Mouse (Mus musculus) urinary bladder, postnatal 4 days (tissue): Measurements from ENCODE around the gene Thsd4.
"Not testable (repeated sequence)": the region's sequence is repeated elsewhere in the genome, so short reads cannot be mapped to it uniquely, and the experiment has no call there.

Source experiments
- DNase-seq, 2 experiments: peaks; one replicate each; pipeline ENCODE4 v3.0.0; 2021 to 2022; ENCODE audit warnings: low spot score in 2 of 2

Thsd4 gene

DNA sequence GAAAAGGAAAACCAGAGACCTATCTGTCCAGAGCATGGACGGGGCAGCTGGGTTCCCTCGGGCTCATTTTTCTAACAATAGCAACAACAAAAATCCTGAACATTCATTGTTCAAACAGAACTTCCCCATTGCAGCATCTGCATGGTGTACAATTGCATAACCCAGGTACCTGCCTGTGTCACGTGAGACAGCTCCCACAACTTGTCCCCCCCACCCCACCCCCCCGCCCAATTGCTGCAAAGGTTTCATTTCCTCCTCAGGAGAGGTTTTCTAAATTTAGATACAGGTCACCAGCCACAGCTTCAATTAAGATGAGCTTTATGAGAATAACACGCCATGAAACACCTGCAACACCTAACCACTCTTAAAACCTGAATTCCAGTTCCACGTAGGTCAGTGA, 303.4 kb downstream of the Thsd4 start:
- DNase-seq: no peak

DNA sequence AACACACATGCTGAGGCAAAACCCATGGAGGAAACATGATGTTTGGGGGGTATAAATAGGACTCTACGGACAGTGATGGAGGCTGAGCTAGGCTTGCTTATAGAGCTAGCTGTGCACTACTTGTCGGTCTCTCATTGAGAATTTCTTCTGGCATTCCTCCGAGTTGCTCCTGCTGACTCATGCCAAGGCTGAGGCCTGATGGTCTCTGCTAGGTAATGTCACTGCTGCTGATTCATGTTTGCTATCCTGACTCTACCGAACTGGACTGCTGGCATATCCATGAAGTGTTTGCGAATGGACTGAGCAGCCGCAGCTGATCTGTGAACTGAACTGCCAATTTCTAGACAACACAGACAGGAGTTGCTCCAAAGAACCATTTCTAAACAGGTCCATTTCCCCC, 305.8 kb downstream of the Thsd4 start:
- DNase-seq: no peak

DNA sequence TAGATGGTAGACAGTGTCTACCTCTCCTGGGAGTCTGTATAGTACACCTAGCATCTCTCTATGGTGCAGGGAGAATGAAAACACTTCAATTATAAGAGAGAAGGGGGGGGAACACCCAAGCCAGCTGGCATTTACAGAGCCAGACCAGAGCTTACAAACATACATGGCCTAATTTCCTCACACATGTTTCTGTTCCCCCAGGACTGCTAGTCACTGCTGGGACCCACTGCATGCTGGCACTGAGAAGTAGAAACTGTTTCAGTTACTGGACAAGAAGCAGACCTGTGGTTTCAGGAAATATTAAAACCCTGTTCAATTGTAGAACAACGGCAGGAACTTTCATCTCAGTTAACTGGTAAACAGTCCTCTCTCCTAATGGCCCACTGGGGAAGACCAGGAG, 308.7 kb downstream of the Thsd4 start:
- DNase-seq: no peak

DNA sequence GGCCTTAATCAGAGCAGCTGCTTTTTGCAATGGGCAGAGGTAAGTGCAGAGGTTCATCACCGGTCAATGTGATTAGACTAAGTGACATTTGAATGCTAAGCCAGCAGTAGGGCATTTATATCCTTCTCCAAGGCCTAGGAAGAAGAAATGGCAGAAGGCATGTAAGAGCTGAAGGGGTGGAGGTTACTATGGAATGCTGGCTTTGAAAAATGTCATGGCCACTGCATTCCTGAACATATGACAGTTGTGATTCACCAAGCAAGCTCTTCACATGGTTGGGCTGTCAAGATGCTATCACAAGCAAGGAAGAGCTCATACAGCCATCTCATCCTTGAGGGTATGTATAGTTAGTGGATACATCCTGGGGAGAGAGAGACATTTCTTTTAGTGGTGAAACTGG, 313.0 kb downstream of the Thsd4 start:
- DNase-seq: no peak

DNA sequence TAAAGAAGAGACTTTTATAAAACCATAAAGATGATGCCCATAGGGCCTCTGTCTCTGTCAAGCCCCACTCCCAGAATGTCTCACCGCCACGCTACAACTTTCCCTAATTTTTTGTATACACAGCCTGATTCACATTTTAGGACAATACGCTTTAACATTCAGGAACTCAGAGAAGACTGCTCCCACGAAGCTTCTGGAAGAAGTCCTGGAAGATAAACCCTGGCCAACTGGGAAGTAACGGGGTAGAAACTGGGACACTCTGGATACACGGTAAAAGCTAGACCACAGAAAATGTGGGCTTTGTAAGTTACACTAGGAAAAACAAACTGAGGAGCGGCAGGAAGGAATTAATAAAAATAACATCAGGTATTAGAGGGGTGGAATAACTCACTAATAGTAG, 318.7 kb downstream of the Thsd4 start:
- no peak for DNase-seq

DNA sequence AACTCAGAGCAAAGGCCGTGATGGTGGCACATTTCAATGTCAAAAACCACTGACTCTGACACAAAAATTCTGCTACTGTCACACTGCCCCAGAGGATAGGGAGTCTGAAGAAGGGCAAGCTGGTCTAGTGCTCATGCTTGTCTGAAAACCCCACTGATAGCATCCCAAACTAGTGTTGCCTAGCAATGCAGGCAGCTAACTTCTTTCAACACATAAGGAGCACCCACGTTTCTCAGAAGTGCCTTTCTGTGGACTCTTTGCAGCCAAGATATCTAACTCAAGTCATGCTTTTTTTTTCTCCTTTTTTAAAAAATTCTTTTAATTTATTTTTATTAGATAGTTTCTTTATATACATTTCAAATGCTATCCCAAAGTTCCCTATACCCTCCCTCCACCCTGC, 321.4 kb downstream of the Thsd4 start:
- no peak for DNase-seq

DNA sequence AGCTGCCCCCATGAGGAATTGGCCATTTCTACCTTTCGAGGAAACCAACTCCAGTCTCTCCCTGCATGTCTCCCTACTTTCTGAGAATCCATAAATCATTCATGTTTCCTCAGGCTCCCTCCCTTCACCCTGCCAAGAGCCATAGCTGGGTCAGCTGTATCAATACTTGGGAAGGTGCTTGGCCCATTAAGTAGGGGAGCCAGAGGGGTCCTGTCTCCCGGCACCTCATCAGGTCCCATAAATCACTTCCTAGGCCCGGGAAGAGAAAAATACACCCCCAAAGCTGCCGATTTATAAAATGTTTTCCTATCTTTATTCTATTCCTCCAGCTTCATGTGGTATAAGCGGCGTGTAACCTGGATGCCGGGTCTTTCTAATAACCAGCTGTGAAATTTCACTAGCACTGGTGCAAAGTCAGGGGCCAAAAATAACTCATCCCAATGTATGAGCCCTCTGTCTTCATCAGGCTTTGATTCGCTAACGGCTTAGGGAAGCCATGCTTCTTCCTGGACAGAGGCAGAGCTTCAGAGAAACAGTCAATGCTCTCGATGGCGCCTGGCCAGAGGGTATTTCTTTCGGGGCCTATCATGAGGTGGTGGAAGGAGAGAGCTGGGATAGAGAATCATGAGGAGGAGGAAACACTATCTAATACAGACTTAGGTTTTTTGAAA, 323.2 kb downstream of the Thsd4 start:
- DNase-seq: no peak

DNA sequence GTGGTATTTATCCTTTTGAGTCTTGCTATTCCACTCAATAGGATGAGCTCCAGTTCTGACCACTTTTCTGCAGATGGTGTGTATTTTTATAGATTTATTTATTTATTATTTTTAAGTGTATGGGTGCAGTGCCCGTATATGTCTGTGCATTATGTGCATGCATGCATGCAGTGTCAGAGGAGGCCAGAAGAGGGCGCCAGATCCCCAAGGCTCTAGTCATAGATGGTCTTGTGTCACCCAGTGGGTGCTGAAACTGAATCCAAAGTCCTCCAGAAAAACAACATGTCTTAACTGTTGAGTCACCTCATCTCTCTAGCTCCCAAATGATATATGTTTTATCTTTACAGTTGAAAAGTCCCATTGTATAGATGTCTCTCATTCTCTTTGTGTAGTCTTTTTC, 326.3 kb downstream of the Thsd4 start:
- no peak for DNase-seq

DNA sequence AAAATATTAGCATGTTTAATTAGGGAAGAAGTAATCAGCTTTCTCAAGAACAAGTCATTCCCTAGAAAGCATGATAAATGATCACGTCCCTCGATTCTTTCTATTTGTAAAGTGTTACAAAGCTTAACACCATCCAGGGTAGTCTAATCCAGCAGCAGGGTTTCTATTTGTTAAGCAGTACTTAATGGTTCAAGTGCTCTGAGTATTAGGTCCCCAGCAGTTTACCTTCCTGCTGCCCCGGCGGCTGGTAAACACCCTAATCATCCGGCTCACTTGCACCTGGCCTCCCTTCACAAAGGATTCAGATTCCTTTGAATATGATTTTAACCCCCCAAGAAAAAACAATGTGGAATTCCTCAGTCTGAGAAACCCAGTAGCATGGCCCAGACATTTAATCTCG, 326.9 kb downstream of the Thsd4 start:
- no peak for DNase-seq

DNA sequence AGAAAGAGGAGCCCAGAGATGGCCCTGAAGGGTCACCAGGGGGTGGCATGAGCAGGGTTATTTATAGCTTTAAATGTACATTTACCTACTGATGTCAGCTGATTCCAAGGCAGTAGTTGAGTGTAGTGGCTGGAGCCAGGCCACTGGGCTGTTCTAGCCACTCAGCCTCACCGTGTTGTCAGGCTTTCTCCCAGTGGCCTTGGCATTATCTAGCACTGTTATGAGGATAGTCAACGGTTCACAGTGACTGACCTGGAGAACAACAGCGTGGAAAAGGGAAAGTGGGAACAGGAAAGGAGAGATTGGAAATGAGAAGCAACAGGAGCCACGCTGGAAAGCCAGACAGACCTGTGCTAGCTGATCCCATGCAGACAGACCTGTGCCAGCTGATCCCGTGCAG, 329.5 kb downstream of the Thsd4 start:
- DNase-seq: no peak

DNA sequence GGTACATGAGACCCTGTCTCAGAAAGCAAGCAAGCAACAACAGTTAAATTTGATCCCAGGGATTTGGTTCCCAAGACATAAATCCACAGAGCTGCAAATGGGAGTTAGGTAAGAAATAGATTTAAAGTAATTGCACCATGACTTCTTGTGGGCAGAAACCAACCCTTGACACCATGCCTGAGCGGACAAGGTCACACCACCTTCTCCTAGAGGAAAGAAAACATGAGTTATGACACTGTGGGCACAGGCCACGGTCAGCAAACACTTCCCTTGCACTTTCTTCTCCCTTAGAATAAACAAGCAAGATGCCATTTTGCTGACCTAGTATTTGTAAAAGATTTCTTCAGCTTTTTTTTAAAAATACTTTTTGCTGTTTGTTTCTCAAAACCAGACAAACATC, 334.4 kb downstream of the Thsd4 start:
- DNase-seq: no peak

DNA sequence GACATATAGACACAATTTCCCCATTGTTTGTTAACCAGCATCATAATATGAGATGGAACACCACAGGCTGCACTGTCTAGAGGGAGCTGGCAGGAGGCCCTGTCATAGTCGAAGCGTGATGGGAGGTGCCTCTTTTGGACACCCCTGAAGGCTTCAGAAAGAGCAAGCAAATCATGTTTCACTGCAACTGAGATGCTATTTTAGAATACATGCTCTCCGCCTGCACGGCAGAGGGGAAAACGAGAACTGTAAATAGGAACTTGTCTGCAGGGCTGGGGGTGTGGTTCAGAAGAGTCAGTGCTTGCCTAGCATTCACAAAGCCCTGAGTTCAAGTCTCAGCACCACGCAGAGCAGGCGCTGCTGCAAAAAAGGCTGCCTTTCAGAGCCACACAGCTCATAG, 334.9 kb downstream of the Thsd4 start:
- no peak for DNase-seq

DNA sequence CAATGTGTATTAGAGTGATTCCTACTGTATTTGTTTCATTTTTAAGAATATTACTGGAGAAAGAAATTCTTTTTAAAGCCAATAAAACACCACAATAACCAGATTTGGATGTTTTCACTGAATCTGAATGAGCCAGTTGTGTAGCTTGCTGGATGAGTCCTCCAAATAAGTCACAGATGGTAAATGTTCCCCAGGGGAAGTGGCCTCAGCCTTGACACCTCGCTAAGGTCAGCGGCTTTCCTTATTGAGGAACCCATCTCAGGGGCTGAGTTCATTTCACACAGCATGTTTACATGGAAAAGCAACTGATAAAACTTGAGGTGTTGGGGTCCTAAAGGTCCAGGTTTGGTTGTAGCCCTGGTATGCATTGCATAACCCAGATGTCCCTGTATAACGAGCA, 337.8 kb downstream of the Thsd4 start:
- DNase-seq: no peak

DNA sequence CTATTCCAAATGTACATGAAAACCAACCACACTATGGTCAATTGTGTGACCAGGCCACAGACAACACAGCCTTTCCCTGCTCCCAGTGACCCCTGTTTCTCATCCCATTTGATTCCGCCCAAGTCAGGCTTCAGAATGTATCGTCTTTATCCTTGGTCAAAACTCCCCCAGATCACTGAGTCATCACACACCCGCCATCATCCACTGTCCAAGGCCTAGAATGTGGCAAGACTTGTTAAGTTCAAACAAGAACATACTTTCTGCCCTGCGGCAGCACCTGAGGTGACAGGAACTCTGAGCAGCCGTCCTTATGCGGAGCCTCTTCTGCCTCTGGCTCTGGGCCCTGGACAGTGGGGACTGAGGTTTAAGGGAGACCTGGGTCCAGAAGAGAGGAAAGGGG, 339.5 kb downstream of the Thsd4 start:
- no peak for DNase-seq

DNA sequence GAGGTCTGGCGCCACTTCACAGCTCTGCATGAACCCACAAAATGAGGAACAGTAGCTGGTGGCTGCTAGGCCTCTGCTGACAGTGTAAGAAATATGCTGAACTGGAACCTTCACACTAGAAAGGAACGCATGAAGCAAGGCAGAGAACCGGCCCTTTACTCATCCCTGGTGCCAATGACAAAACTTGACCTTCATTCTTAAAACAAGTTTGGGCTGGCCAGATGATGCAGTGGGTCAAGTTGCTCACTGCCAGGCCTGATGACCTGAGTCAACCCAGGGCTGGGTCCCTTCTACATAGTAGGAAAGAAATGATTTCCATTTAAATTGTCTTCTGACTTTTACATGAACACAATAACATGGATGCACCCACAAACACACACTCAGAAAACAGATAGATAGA, 340.9 kb downstream of the Thsd4 start:
- DNase-seq: no peak

DNA sequence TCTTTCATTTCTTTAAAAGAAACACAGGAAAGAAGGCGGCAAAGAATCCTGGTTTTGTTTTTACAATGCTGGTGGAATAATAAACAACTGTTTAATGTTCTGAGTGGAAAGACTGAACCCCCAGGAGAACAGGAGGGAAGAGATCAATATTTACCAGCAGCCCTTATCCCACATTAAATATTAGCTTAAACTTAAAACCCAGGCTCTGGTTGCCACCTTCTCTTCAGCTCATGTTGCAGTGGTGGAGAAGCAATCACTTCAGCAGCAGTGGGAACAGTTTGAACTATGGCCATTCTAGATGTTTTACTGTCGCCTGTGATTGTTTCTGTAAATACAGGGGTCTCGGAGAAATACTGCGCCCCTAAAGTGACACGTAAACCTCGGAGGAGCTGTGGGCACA, 341.7 kb downstream of the Thsd4 start:
- no peak for DNase-seq

DNA sequence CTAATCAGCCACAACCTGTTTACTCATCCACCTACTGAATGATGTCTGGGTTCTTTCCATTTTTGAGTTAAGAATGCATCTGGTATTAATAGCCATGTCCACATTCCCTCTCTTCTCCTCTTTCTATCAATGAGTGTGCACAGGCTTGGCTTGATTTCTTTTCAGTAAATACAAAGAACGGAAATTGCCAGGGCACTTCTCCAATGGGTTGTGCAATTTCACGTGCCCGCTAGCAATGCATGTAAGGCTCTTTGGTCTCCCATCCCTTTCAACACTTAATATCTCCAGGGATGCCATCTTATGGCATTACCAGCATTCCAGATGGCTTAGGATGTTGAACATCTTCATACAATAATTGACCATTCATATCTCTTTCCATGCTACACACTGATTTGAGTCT, 345.5 kb downstream of the Thsd4 start:
- no peak for DNase-seq

DNA sequence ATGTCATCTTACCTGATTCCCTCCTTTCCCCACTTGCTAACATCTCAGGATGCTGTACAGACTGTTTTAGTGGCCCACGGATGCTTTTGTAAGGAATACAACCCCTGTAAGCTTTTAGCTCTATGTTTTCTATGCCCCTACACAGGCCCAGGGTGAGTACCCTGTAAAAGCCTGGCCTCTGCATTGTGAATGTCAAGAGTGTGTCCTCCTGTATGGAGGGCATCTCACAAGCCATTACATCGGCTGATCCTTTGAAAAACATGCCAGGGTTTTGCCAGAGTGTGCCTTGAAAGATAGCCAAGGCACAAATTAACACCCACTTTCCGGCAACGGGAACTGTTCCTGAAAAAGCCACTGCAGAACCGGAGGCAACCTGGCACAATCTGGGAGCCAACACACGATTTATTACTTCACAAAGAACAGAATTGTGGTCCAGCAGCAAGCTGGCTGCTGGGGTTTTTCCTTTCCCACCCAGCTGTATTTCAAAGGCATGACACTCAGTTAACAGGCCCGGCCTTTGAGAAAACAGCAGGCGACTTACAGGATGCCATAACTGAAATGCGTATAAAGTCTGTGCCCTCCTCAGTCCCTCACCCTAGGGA, 349.3 kb downstream of the Thsd4 start:
- not testable (repeated sequence) for DNase-seq

DNA sequence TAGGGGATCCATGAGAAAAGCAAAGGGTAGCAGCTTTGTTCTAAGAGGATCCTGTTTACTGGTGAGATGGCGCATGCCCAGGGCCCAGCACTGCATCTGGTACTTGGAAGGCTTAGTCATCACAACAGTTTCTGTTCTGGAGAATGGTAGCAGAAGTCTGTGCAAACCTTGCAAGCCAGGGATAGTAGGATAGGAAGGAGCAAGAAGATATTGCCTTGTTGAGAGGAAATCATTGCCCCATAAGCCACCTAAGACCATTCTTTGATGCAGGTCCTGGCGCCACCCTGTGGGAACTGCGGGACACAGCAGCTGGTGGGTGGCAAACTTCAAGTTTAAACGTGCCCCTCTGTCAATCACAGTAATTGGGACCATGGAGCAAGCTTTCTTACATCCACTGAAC, 354.9 kb downstream of the Thsd4 start:
- no peak for DNase-seq

DNA sequence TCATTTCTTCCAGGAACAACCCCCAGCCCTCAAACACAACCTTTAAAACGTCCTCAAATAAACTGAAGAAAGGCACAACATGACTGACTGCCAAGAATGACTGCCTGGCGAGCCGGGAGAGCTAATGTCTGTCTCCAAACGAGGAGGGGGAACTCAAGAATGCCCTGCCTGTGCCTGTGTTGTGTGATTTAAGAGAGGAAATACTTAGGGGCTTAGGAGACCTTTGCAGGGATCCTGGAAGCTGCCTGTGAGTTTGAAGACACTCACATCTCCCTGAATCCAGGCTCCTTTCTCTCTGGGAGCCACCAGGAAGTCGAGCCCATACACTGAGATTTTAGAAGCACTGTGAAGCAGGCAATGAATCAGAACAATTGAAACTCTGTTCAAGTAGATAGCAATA, 361.0 kb downstream of the Thsd4 start:
- DNase-seq: no peak

DNA sequence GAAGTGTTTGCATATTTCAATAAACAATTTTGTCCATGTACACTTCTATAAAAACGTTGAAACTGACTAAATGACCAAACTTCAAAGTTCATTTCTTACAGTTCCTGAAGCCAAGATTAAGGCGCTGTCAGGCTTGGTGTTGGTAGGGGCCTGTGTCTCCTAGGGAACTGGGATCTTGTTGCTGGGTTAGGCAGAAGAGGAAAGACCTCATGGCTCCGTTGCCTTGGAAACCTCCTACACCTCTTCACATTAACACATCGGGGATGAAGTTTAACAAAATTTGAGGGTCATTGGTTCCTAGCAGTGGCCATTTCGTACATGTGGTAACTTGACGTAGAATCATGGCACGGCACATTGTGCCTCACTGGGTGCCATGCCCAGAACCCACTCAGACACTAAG, 361.7 kb downstream of the Thsd4 start:
- no peak for DNase-seq

DNA sequence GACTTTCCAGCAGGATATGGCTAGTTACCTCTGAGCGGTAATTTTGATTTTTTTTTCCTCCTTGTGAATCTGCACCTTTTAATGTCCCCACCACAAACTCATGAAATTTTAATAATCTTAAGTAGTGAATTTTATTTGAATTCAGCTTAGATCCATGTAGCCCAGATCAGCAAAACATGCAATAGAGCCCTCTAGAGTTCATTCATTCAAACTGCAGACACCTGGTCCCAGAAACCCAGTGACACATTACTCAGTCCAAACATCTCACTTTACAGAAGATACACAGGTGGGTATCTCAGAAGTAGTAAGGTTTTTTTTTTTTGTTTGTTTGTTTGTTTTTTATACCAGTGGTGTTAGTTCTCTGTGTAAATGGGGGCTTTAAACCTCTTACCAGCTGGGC, 368.9 kb downstream of the Thsd4 start:
- DNase-seq: no peak

DNA sequence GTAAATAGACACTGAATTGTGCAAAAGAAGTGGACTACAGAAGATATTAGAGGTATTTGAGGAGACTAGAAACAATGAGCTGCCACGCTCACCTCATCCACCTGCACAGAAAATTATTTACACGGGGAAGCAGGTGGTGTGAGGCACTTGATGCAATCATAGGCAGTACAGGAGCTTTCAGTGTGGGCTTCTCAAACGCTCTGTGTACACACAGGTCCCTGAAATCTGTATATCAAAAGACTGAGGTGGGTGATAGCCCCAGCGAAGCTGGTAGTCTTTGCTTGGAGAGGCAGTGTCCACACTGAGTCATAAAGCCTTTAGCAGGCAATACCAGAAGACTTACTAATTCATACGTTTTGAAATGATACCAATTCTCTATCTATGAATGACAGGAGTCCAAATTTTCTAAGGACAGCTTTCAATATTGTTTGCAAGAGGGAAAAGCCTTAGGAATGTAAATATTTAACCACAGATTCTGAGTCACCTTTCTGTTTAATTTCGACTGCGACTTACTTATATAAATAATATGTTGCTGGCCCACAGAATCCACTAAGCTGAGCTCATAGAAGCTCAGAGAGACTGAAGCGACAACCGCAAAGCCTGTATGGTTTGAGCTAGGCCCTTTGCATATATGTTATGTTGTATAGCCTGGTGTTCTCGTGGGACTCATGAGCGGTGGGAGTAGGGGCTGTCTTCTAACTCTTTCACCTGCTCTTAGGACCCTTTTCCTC, 369.8 kb downstream of the Thsd4 start:
- no peak for DNase-seq
